Mouse (Mus musculus) G1E (cell line): ENCODE results near the gene Lysmd1. TPM values are rescaled to one million over a fixed set of nuclear protein-coding genes. Genes with fewer than 3 reads are reported as not detected.
A peak's percentile ranks its signal among the peaks of the same experiment; 100 is the strongest.

Source experiments
- ATAC-seq: 2 replicates; pipeline ENCODE4 v1.8.0; 2016; ENCODE audit warnings: mild to moderate bottlenecking; ENCODE audit not compliant: insufficient number of reproducible peaks, poor library complexity, low FRiP score, severe bottlenecking; ENCODE audit errors: extremely low read depth
- DNase-seq: peaks from one replicate; pipeline ENCODE4 v3.0.0; 2012; ENCODE audit warnings: low spot score
- H3K27me3 ChIP-seq: 2 replicates; pipeline ENCODE4 v1.6.1; 2012; ENCODE audit warnings: mild to moderate bottlenecking, low read length, inconsistent platforms; ENCODE audit not compliant: insufficient read depth
- H3K36me3 ChIP-seq: replicated peaks from 2 replicates; pipeline ENCODE3; 2012; ENCODE audit warnings: mild to moderate bottlenecking, inconsistent platforms
- H3K4me1 ChIP-seq: 2 replicates; pipeline ENCODE4 v1.6.1; 2012; ENCODE audit warnings: low read depth, low read length, inconsistent platforms, mixed read lengths; ENCODE audit not compliant: insufficient read depth
- H3K4me3 ChIP-seq: 2 replicates; pipeline ENCODE4 v1.5.1; 2012; ENCODE audit warnings: low read depth, mild to moderate bottlenecking, inconsistent platforms, low read length, moderate library complexity, mixed read lengths
- H3K9me3 ChIP-seq: replicated peaks from 2 replicates; pipeline ENCODE4 v1.6.1; 2012; ENCODE audit warnings: inconsistent platforms
- CTCF ChIP-seq: IDR thresholded peaks from 2 replicates; pipeline ENCODE4 v1.5.1; 2012; ENCODE audit warnings: low read depth, low read length, inconsistent platforms, mixed read lengths
- GATA1 ChIP-seq: IDR thresholded peaks from 2 replicates; pipeline ENCODE4 v1.6.1; 2012; ENCODE audit warnings: borderline replicate concordance, low read length, inconsistent platforms, mixed read lengths
- GATA2 ChIP-seq: IDR thresholded peaks from 2 replicates; pipeline ENCODE4 v1.6.1; 2012; ENCODE audit warnings: low read depth, low read length, inconsistent platforms, borderline replicate concordance
- POLR2AphosphoS5 ChIP-seq: IDR thresholded peaks from 2 replicates; pipeline ENCODE4 v1.6.1; 2012; ENCODE audit warnings: low read depth, low read length, inconsistent platforms; ENCODE audit not compliant: insufficient replicate concordance
- TAL1 ChIP-seq: conservative IDR thresholded peaks from 2 replicates; pipeline ENCODE4 v1.6.1; 2012; ENCODE audit warnings: low read depth, low read length, inconsistent platforms, mixed read lengths
- polyA plus RNA-seq: library from polyadenylated mRNA; stranded (reverse); fragments of >175 nt; gene quantifications from 2 replicates; pipeline ENCODE4 v1.2.3, GENCODE M21; 2012
- total RNA-seq, 2 experiments: library from RNA; stranded (forward) in 1 of 2; stranded (reverse) in 1 of 2; fragments of 200-1000 nt in 1 of 2; fragments of >200 nt in 1 of 2; fragmentation: Nextera tagmentation in 1 of 2; gene quantifications; 2 replicates each; pipeline ENCODE4 v1.2.3; 2014 to 2017

Lysmd1 gene
- total and polyA plus RNA-seq, 3 experiments = 5.9 to 11.1 (median 7.4) TPM

GRCm38 (mm10) chr3:95169996-95170395 lies 36.1 kb downstream of the Lysmd1 start:
- Histone ChIP-seq H3K4me1 (peaks cover 18% of the 10 kb centered on the region), H3K9me3 (peaks cover 22% of the 10 kb centered on the region), H3K4me3 (no peak overlapping the region), H3K27me3 (peaks cover 68% of the 10 kb centered on the region), H3K36me3 (no peaks in the 10 kb centered on the region)
- no peak for TF ChIP-seq GATA1
- TF ChIP-seq GATA2 = no peak
- no peak for TF ChIP-seq TAL1
- no peak for TF ChIP-seq POLR2AphosphoS5
- TF ChIP-seq CTCF = no peak
- ATAC-seq (no peak), DNase-seq (no peak)

- DNase-seq (no peak), ATAC-seq (no peak)
- no peaks in the 10 kb centered on the region for H3K36me3 ChIP-seq
- peaks cover 61% of the 10 kb centered on the region for H3K27me3 ChIP-seq
- TF ChIP-seq POLR2AphosphoS5 (no peak), GATA1 (no peak), TAL1 (no peak), CTCF (no peak)
- H3K4me3 ChIP-seq = no peak overlapping the region
- peaks cover 22% of the 10 kb centered on the region for H3K9me3 ChIP-seq
- peaks cover 16% of the 10 kb centered on the region for H3K4me1 ChIP-seq
Measured at GRCm38 (mm10) chr3:95171105-95171504, 37.2 kb downstream of the Lysmd1 start.

GRCm38 (mm10) chr3:95172526-95173255 lies 38.8 kb downstream of the Lysmd1 start:
- no peak for ATAC-seq
- no peak for DNase-seq
- Histone ChIP-seq H3K36me3 (no peaks in the 10 kb centered on the region), H3K4me1 (peaks cover 16% of the 10 kb centered on the region), H3K9me3 (peaks cover 22% of the 10 kb centered on the region), H3K27me3 (peaks cover 62% of the 10 kb centered on the region), H3K4me3 (no peak overlapping the region)
- TF ChIP-seq TAL1 (no peak), GATA1 (no peak), GATA2 (no peak), POLR2AphosphoS5 (no peak)

GRCm38 (mm10) chr3:95173256-95173949 lies 39.5 kb downstream of the Lysmd1 start:
- no peaks in the 10 kb centered on the region for H3K36me3 ChIP-seq
- no peak overlapping the region for H3K4me3 ChIP-seq
- H3K4me1 ChIP-seq = peaks cover 11% of the 10 kb centered on the region
- H3K27me3 ChIP-seq = peaks cover 55% of the 10 kb centered on the region
- peaks cover 22% of the 10 kb centered on the region for H3K9me3 ChIP-seq
- ATAC-seq = no peak
- DNase-seq = no peak
- no peak for TF ChIP-seq GATA2
- TF ChIP-seq GATA1 = no peak
- TF ChIP-seq CTCF = no peak
- TF ChIP-seq TAL1 = no peak
- no peak for TF ChIP-seq POLR2AphosphoS5

GRCm38 (mm10) chr3:95174011-95174592 lies 40.2 kb downstream of the Lysmd1 start:
- peaks cover 48% of the 10 kb centered on the region for H3K27me3 ChIP-seq
- no peak overlapping the region for H3K4me3 ChIP-seq
- no peak for DNase-seq
- H3K36me3 ChIP-seq = no peaks in the 10 kb centered on the region
- TF ChIP-seq TAL1 (no peak), GATA1 (no peak), CTCF (peak; percentile 75), POLR2AphosphoS5 (no peak)
- no peak for ATAC-seq
- peaks cover 22% of the 10 kb centered on the region for H3K9me3 ChIP-seq
- H3K4me1 ChIP-seq = peaks cover 9% of the 10 kb centered on the region

DNA sequence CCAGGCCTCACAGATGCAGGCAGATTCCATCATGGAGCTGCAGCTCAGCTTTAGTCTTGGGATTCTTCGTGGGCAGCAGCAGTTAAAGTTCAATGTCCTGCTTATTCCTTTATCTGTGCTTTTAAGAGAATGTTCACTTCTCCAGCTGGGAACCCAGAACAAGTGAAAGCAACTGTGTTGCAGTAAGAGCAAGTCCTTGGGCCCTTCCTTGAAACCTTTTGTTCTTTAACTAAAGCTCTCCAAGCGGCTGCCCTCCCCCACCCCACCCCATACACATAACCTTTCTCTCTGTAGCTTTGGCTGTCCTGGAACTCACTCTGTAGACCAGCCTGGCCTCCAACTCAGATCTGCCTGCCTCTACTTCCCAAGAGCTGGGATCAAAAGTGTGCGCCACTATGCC lies 42.6 kb downstream of the Lysmd1 start:
- ATAC-seq (no peak), DNase-seq (no peak)
- H3K27me3 ChIP-seq = peaks cover 27% of the 10 kb centered on the region
- peaks cover 4% of the 10 kb centered on the region; the same call in 1 of the 2 replicates for H3K4me1 ChIP-seq
- H3K9me3 ChIP-seq = peaks cover 22% of the 10 kb centered on the region
- H3K4me3 ChIP-seq = no peak overlapping the region
- peaks cover 13% of the 10 kb centered on the region for H3K36me3 ChIP-seq
- TF ChIP-seq POLR2AphosphoS5 = no peak
- no peak for TF ChIP-seq GATA2
- TF ChIP-seq TAL1 = no peak
- no peak for TF ChIP-seq CTCF
- no peak for TF ChIP-seq GATA1
